Mouse (Mus musculus): ENCODE measurements around the gene Tbx10.

DNA sequence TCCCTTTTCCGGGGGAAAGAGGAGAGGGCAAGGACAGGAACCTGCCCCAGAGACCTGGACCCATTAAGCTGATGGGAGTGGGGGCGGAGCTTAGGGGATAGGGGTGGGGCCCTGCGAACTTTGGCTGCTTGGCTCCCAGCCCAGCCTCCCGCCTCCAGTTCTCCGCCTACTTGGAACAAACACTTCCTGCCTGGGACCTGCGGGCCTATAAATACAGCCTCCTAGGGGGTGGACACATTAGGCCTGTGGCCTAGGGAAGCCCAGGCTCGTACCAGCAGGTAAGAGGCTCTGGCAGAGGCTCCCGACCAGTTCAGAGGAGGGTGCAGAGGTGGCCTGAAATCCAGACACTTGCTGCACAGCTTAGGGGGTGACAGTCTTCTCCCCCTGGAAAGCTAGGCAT lies 6.2 kb upstream of the Tbx10 start, which contains the start of gene Acy3:
- no peak for TF ChIP-seq CTCF (IDR thresholded peaks at IDR 0.05; ENCODE audit: low read depth, low read length)
- TF ChIP-seq EP300 (IDR thresholded peaks at IDR 0.05; ENCODE audit: insufficient read depth, low read depth, low read length) = no peak
- TF ChIP-seq POLR2A (IDR thresholded peaks at IDR 0.05; ENCODE audit: insufficient read depth, low read length) = peak; percentile 85
